In the genomic region with DNA sequence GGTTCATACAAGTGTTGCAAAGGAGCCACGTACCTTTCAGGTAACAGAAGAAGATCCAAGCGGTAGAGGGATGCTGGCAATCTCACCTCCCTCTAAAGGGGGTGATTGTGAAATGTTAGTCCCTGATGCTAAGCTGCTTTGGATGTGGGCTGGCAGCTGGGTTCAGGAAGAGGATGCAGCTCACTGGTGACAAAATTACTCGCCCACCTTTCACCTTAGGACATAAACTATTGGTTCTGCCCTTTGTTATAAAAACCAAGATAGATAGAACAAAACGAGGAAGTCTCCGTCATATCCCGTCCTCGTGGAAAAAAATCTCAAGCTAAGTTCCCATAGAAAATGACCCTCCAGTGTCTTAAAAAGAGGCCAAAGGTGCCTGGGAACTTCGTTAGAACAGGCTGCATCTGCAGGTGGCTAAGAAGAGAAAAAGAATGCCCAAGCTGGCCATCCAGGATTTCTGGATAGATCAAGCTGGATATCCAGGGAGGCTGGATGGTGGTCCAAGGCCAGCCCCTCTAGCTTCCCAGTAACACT, we compare ENCODE assay signal across 15 mouse cellular contexts. TPM values are rescaled to one million over a fixed set of nuclear protein-coding genes. Genes with fewer than 3 reads are reported as not detected.
DNase-seq lines count a peak whose midpoint lies in the region; ATAC-seq lines count a peak whose summit lies in the region.
"Had no signal": no experiment of that assay in that cellular context is flagged by ENCODE, and none has a peak within 500 bp of the region (broad histone marks: within the 10 kb centered on the region; RNA-seq: fewer than 3 reads in every experiment).

A gene (minus strand): TSS at position 205 of the 534 bp plus-strand sequence.

- H3K4me3 ChIP-seq in embryonic facial prominence, embryonic 13.5 days: no peak within 1 kb of the TSS
- no peak within 1 kb of the TSS for H3K4me3 ChIP-seq in embryonic facial prominence, embryonic 10.5 days
- no peak within 1 kb of the TSS for H3K4me3 ChIP-seq in kidney, embryonic 14.5 days (ENCODE audit: low read length)
- H3K4me3 ChIP-seq in forebrain, embryonic 15.5 days: no peak within 1 kb of the TSS
- H3K4me3 ChIP-seq: embryonic facial prominence, embryonic 12.5 days; layer of hippocampus, adult 2 months; liver, embryonic 13.5 days; midbrain, embryonic 12.5 days; neural tube, embryonic 12.5 days had no signal

- no peaks in the 10 kb centered on the region for H3K4me1 ChIP-seq in embryonic facial prominence, embryonic 13.5 days
- H3K4me1 ChIP-seq in embryonic facial prominence, embryonic 10.5 days: no peaks in the 10 kb centered on the region
- H3K4me1 ChIP-seq in kidney, embryonic 14.5 days (ENCODE audit: control insufficient read depth, insufficient read depth, low read length): no peaks in the 10 kb centered on the region
- H3K4me1 ChIP-seq in forebrain, embryonic 15.5 days: no peaks in the 10 kb centered on the region
- H3K4me1 ChIP-seq: embryonic facial prominence, embryonic 12.5 days; liver, embryonic 13.5 days; midbrain, embryonic 12.5 days; neural tube, embryonic 12.5 days had no signal

- WGBS in embryonic facial prominence, embryonic 13.5 days: 76% methylated on average over 8 of the region's 8 CpGs
- WGBS in embryonic facial prominence, embryonic 10.5 days: 76% methylated on average over 8 of the region's 8 CpGs
- 67% methylated on average over 8 of the region's 8 CpGs for WGBS in kidney, embryonic 14.5 days
- WGBS in forebrain, embryonic 15.5 days: 80% methylated on average over 8 of the region's 8 CpGs

- no peak for ATAC-seq in embryonic facial prominence, embryonic 13.5 days (ENCODE audit: insufficient number of reproducible peaks, insufficient read depth, low FRiP score, low TSS enrichment, low read depth)
- no peak for ATAC-seq in kidney, embryonic 14.5 days (ENCODE audit: low FRiP score, low TSS enrichment)
- ATAC-seq in forebrain, embryonic 15.5 days (replicated peaks): no peak

- no peaks in the 10 kb centered on the region for H3K9me3 ChIP-seq in embryonic facial prominence, embryonic 13.5 days
- H3K9me3 ChIP-seq in embryonic facial prominence, embryonic 10.5 days: no peaks in the 10 kb centered on the region
- H3K9me3 ChIP-seq in kidney, embryonic 14.5 days (ENCODE audit: control insufficient read depth, low read length): no peaks in the 10 kb centered on the region
- no peaks in the 10 kb centered on the region for H3K9me3 ChIP-seq in forebrain, embryonic 15.5 days
- H3K9me3 ChIP-seq: embryonic facial prominence, embryonic 12.5 days; liver, embryonic 13.5 days; midbrain, embryonic 12.5 days; neural tube, embryonic 12.5 days had no signal

- H3K27ac ChIP-seq in embryonic facial prominence, embryonic 13.5 days: no peak within 1 kb of the TSS
- H3K27ac ChIP-seq in embryonic facial prominence, embryonic 10.5 days (replicated peaks): no peak within 1 kb of the TSS
- H3K27ac ChIP-seq in kidney, embryonic 14.5 days (ENCODE audit: low read depth, low read length): no peak within 1 kb of the TSS
- H3K27ac ChIP-seq in forebrain, embryonic 15.5 days (replicated peaks): no peak within 1 kb of the TSS
- H3K27ac ChIP-seq: embryonic facial prominence, embryonic 12.5 days; layer of hippocampus, adult 2 months; liver, embryonic 13.5 days; midbrain, embryonic 12.5 days; neural tube, embryonic 12.5 days; stomach, postnatal 0 days had no signal

- H3K27me3 ChIP-seq in embryonic facial prominence, embryonic 13.5 days: peaks cover 18% of the 10 kb centered on the region
- H3K27me3 ChIP-seq in embryonic facial prominence, embryonic 10.5 days (replicated peaks; ENCODE audit: low read depth, poor library complexity, severe bottlenecking): no peaks in the 10 kb centered on the region
- H3K27me3 ChIP-seq in kidney, embryonic 14.5 days (ENCODE audit: control insufficient read depth, insufficient read depth, low read length): no peaks in the 10 kb centered on the region
- no peaks in the 10 kb centered on the region for H3K27me3 ChIP-seq in forebrain, embryonic 15.5 days
- H3K27me3 ChIP-seq: embryonic facial prominence, embryonic 12.5 days; liver, embryonic 13.5 days; midbrain, embryonic 12.5 days; neural tube, embryonic 12.5 days had no signal

- DNase-seq in embryonic facial prominence, embryonic 10.5 days (ENCODE audit: low spot score): no peak
- peak; percentile 13 for DNase-seq in kidney, postnatal 10 days
- peak; percentile 45 for DNase-seq in heart, adult 8-10 months (ENCODE audit: low spot score)
- no peak for DNase-seq in heart, postnatal 4 days
- no peak for DNase-seq in thymus, adult 18-20 months
- DNase-seq: cerebellum, adult 9-11 months; liver, embryonic 13.5 days had no signal

- no peaks in the 10 kb centered on the region for H3K36me3 ChIP-seq in embryonic facial prominence, embryonic 13.5 days
- H3K36me3 ChIP-seq in embryonic facial prominence, embryonic 10.5 days (replicated peaks): no peaks in the 10 kb centered on the region
- no peaks in the 10 kb centered on the region for H3K36me3 ChIP-seq in kidney, embryonic 14.5 days (ENCODE audit: control insufficient read depth, insufficient read depth, low read length)
- no peaks in the 10 kb centered on the region for H3K36me3 ChIP-seq in forebrain, embryonic 15.5 days
- H3K36me3 ChIP-seq: embryonic facial prominence, embryonic 12.5 days; liver, embryonic 13.5 days; midbrain, embryonic 12.5 days; neural tube, embryonic 12.5 days had no signal

- H3K4me2 ChIP-seq in embryonic facial prominence, embryonic 13.5 days: no peak within 1 kb of the TSS
- H3K4me2 ChIP-seq in kidney, embryonic 14.5 days (replicated peaks; ENCODE audit: low read depth, low read length): no peak within 1 kb of the TSS; the same call in 1 of the 2 replicates
- H3K4me2 ChIP-seq in forebrain, embryonic 15.5 days (replicated peaks): no peak within 1 kb of the TSS
- H3K4me2 ChIP-seq: embryonic facial prominence, embryonic 12.5 days; liver, embryonic 13.5 days; midbrain, embryonic 12.5 days; neural tube, embryonic 12.5 days had no signal

- peak within 1 kb of the TSS; percentile 16; the same call in 1 of the 2 replicates for H3K9ac ChIP-seq in embryonic facial prominence, embryonic 13.5 days
- no peak within 1 kb of the TSS for H3K9ac ChIP-seq in kidney, embryonic 14.5 days (ENCODE audit: low read depth, low read length)
- H3K9ac ChIP-seq in forebrain, embryonic 15.5 days (replicated peaks): no peak within 1 kb of the TSS
- H3K9ac ChIP-seq: embryonic facial prominence, embryonic 12.5 days; liver, embryonic 13.5 days; midbrain, embryonic 12.5 days; neural tube, embryonic 12.5 days had no signal

RNA-seq across cellular contexts. Expression of the gene that starts here (rescaled TPM):
- polyA plus RNA-seq in embryonic facial prominence, embryonic 13.5 days (2015; fragmentation: Nextera tagmentation; extraction: Ambion mirVana): 0.51 and 0.81 TPM in 2 replicates
- polyA plus RNA-seq in embryonic facial prominence, embryonic 10.5 days (2016; fragmentation: Nextera tagmentation; extraction: Ambion mirVana): 0.23 and 0.31 TPM in 2 replicates
- 1.6 and 3.1 TPM in 2 replicates for polyA plus RNA-seq in kidney, embryonic 14.5 days (2014; fragmentation: Nextera tagmentation; extraction: Ambion mirVana)
- 10 to 100 TPM; 22.6 to 28.5 (median 23.8) TPM for total RNA-seq in heart, adult 8-10 months (2022)
- total RNA-seq in heart, postnatal 4 days (2021): 10 to 100 TPM; 38.4 to 40.3 TPM
- polyA plus RNA-seq in forebrain, embryonic 15.5 days (2015; fragmentation: Nextera tagmentation; extraction: Ambion mirVana): 0.09 TPM in 1 of 2 replicates, not detected in the other
- total RNA-seq: layer of hippocampus, adult 2 months had no signal
- polyA plus RNA-seq: midbrain, embryonic 12.5 days had no signal

Comparison
In these comparisons a context has a peak if more than half of its experiments do, and no peak if none do; other contexts are left out.
1. DNase-seq: peak in kidney, postnatal 10 days (single experiment) and heart, adult 8-10 months (single experiment); none in embryonic facial prominence, embryonic 10.5 days (single experiment), heart, postnatal 4 days (single experiment) and thymus, adult 18-20 months (0 of 2).